Mouse (Mus musculus): ENCODE measurements at regions not wholly inside any gene's neighbourhood (a gene's known extent, or its start where the extent isn't known, plus 50 kb on each side); places are given as distances from the start of the nearest gene placed in this dataset.

DNA sequence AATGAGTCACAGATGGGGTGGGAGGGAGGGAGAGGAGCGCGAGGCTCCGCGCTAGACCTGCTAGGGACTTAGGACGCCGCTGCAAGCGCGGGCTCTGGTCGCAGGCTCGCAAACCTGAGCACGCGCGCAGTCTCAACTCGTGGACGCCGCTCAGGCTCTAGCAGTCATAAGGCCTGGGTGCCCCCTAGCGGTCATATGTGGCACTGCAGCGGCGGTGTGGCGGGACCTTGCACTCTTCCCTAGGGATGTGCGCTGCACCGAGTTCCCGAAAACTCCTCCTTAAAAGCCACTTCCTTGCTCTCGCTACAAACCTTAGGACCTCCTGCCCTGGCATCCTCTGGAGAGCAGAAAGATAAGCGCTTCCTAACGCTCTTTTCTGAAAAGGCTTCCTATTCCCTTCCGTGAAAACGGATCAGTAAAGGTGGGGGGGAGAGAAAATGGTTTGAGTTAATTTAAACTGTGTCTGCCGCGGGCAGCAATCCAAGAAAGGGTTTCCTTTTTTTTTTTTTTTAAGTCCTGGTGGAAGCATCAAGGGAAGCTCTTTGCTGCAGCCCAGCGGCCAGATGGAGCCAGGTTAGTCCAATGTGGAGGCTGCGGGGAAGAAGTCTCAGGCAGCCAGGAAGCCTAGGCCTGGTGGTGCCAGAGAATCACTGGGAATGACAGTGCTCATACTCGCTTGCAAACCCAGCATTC lies 50.7 kb upstream of the Kdm8 start:
- DNase-seq (ENCODE audit: extremely low spot score in 1 of 2, low spot score in 2 of 2) = peak; percentile 93 to 95
- intact Hi-C loops (cut with DNase I) = loop anchor here (5.0 to 10.0 kb wide), 3 partner anchors 609 to 1871 kb away; no protein-coding TSS in a partner anchor
